Mouse (Mus musculus): Measurements from ENCODE around the gene Olfr154. TPM values are rescaled to one million over a fixed set of nuclear protein-coding genes. Genes with fewer than 3 reads are reported as not detected.
"Not testable (repeated sequence)": the region's sequence is repeated elsewhere in the genome, so short reads cannot be mapped to it uniquely, and the experiment has no call there.

Olfr154 gene
- polyA plus RNA-seq (2015; fragmentation: Nextera tagmentation; extraction: Ambion mirVana), result not detected in 2 replicates

GRCm38 (mm10) chr2:85664355-85664754 lies at the start of gene Olfr154:
Gene Olfr154, minus strand, starts transcription at chr2:85664455.
- not testable (repeated sequence) for H3K36me3 ChIP-seq; H3K4me3 ChIP-seq (replicated peaks); H3K27ac ChIP-seq; H3K9me3 ChIP-seq; H3K27me3 ChIP-seq; H3K4me1 ChIP-seq (replicated peaks); H3K4me2 ChIP-seq (replicated peaks); ATAC-seq; H3K9ac ChIP-seq (replicated peaks)

GRCm38 (mm10) chr2:85711159-85711558 lies 46.9 kb upstream of the Olfr154 start:
- no peak overlapping the region for H3K27ac ChIP-seq
- H3K27me3 ChIP-seq, result no peaks in the 10 kb centered on the region
- H3K9ac ChIP-seq (replicated peaks), result no peak overlapping the region
- no peaks in the 10 kb centered on the region for H3K4me1 ChIP-seq (replicated peaks)
- H3K4me2 ChIP-seq (replicated peaks), result no peak overlapping the region
- 42% methylated on average over 1 of the region's 1 CpGs for WGBS
- ATAC-seq, result no peak
- no peaks in the 10 kb centered on the region for H3K9me3 ChIP-seq
- H3K36me3 ChIP-seq, result no peaks in the 10 kb centered on the region
- no peak overlapping the region for H3K4me3 ChIP-seq (replicated peaks)

GRCm38 (mm10) chr2:85710680-85711079 lies 46.4 kb upstream of the Olfr154 start:
- H3K9ac ChIP-seq (replicated peaks); H3K27ac ChIP-seq; H3K4me2 ChIP-seq (replicated peaks); H3K4me3 ChIP-seq (replicated peaks); H3K27me3 ChIP-seq; H3K9me3 ChIP-seq; H3K36me3 ChIP-seq; ATAC-seq; H3K4me1 ChIP-seq (replicated peaks): not testable (repeated sequence)
- WGBS, result 87% methylated on average over 2 of the region's 2 CpGs

- no peak within 1 kb of the TSS for H3K9ac ChIP-seq (replicated peaks)
- no peaks in the 10 kb centered on the region for H3K4me1 ChIP-seq (replicated peaks)
- no peaks in the 10 kb centered on the region for H3K36me3 ChIP-seq
- no peaks in the 10 kb centered on the region for H3K9me3 ChIP-seq
- no peak within 1 kb of the TSS for H3K4me2 ChIP-seq (replicated peaks)
- no peak within 1 kb of the TSS for H3K27ac ChIP-seq
- no peak within 1 kb of the TSS for H3K4me3 ChIP-seq (replicated peaks)
- ATAC-seq, result no peak
- no peaks in the 10 kb centered on the region for H3K27me3 ChIP-seq
Observed at GRCm38 (mm10) chr2:85689131-85689530, 24.9 kb upstream of the Olfr154 start, which contains the start of gene Olfr1008. Gene Olfr1008, plus strand, starts transcription at chr2:85689431.

- Histone ChIP-seq H3K9ac (replicated peaks) (no peak within 1 kb of the TSS), H3K9me3 (no peaks in the 10 kb centered on the region), H3K27ac (no peak within 1 kb of the TSS), H3K27me3 (no peaks in the 10 kb centered on the region), H3K4me1 (replicated peaks) (no peaks in the 10 kb centered on the region), H3K36me3 (no peaks in the 10 kb centered on the region), H3K4me3 (replicated peaks) (no peak within 1 kb of the TSS), H3K4me2 (replicated peaks) (no peak within 1 kb of the TSS)
- ATAC-seq, result no peak
Observed at GRCm38 (mm10) chr2:85678667-85679066, 14.4 kb upstream of the Olfr154 start, which contains the start of gene Olfr1006. Gene Olfr1006, minus strand, starts transcription at chr2:85678767.

GRCm38 (mm10) chr2:85650604-85651003 lies 13.7 kb downstream of the Olfr154 start, which contains the start of gene Olfr1002:
Gene Olfr1002, minus strand, starts transcription at chr2:85650704.
- Histone ChIP-seq H3K4me2 (replicated peaks) (no peak within 1 kb of the TSS), H3K36me3 (no peaks in the 10 kb centered on the region), H3K9ac (replicated peaks) (no peak within 1 kb of the TSS), H3K27ac (no peak within 1 kb of the TSS), H3K4me3 (replicated peaks) (no peak within 1 kb of the TSS), H3K4me1 (replicated peaks) (no peaks in the 10 kb centered on the region), H3K9me3 (no peaks in the 10 kb centered on the region), H3K27me3 (no peaks in the 10 kb centered on the region)
- 90% methylated on average over 1 of the region's 1 CpGs for WGBS
- ATAC-seq, result no peak

Other genes starting within 250 kb of the Olfr154 start
- gene Olfr993, start 249.6 kb downstream of the Olfr154 start, polyA plus RNA-seq (2015; fragmentation: Nextera tagmentation; extraction: Ambion mirVana), result not detected in 2 replicates
- not detected in 2 replicates for gene Olfr994, start 228.0 kb downstream of the Olfr154 start, polyA plus RNA-seq (2015; fragmentation: Nextera tagmentation; extraction: Ambion mirVana)
- gene Olfr995, start 220.8 kb downstream of the Olfr154 start, polyA plus RNA-seq (2015; fragmentation: Nextera tagmentation; extraction: Ambion mirVana), result not detected in 2 replicates
- gene 4833423E24Rik, start 145.4 kb downstream of the Olfr154 start, polyA plus RNA-seq (2015; fragmentation: Nextera tagmentation; extraction: Ambion mirVana), result 0.19 TPM in 1 of 2 replicates, not detected in the other
- not detected in 2 replicates for gene Olfr996, start 85.2 kb downstream of the Olfr154 start, polyA plus RNA-seq (2015; fragmentation: Nextera tagmentation; extraction: Ambion mirVana)
- not detected in 2 replicates for gene Olfr998, start 75.5 kb downstream of the Olfr154 start, polyA plus RNA-seq (2015; fragmentation: Nextera tagmentation; extraction: Ambion mirVana)
- not detected in 2 replicates for gene Olfr1000, start 52.6 kb downstream of the Olfr154 start, polyA plus RNA-seq (2015; fragmentation: Nextera tagmentation; extraction: Ambion mirVana)
- gene Olfr1002, start 13.8 kb downstream of the Olfr154 start, polyA plus RNA-seq (2015; fragmentation: Nextera tagmentation; extraction: Ambion mirVana), result not detected in 2 replicates
- gene Olfr1006, start 14.3 kb upstream of the Olfr154 start, polyA plus RNA-seq (2015; fragmentation: Nextera tagmentation; extraction: Ambion mirVana), result not detected in 2 replicates
- gene Olfr1008, start 25.0 kb upstream of the Olfr154 start, polyA plus RNA-seq (2015; fragmentation: Nextera tagmentation; extraction: Ambion mirVana), result not detected in 2 replicates
- not detected in 2 replicates for gene Olfr1009, start 51.0 kb upstream of the Olfr154 start, polyA plus RNA-seq (2015; fragmentation: Nextera tagmentation; extraction: Ambion mirVana)
- gene Olfr1012, start 98.3 kb upstream of the Olfr154 start, polyA plus RNA-seq (2015; fragmentation: Nextera tagmentation; extraction: Ambion mirVana), result not detected in 2 replicates
- not detected in 2 replicates for gene Olfr1013, start 102.6 kb upstream of the Olfr154 start, polyA plus RNA-seq (2015; fragmentation: Nextera tagmentation; extraction: Ambion mirVana)
- gene Olfr1014, start 108.3 kb upstream of the Olfr154 start, polyA plus RNA-seq (2015; fragmentation: Nextera tagmentation; extraction: Ambion mirVana), result not detected in 2 replicates
- not detected in 2 replicates for gene Olfr1015, start 117.6 kb upstream of the Olfr154 start, polyA plus RNA-seq (2015; fragmentation: Nextera tagmentation; extraction: Ambion mirVana)
- gene Olfr1016, start 138.1 kb upstream of the Olfr154 start, polyA plus RNA-seq (2015; fragmentation: Nextera tagmentation; extraction: Ambion mirVana), result not detected in 2 replicates
- gene Olfr1018, start 154.0 kb upstream of the Olfr154 start, polyA plus RNA-seq (2015; fragmentation: Nextera tagmentation; extraction: Ambion mirVana), result not detected in 2 replicates
- not detected in 2 replicates for gene Olfr1019, start 181.0 kb upstream of the Olfr154 start, polyA plus RNA-seq (2015; fragmentation: Nextera tagmentation; extraction: Ambion mirVana)
- gene Olfr1020, start 182.6 kb upstream of the Olfr154 start, polyA plus RNA-seq (2015; fragmentation: Nextera tagmentation; extraction: Ambion mirVana), result not detected in 2 replicates
- not detected in 2 replicates for gene Olfr1022, start 204.1 kb upstream of the Olfr154 start, polyA plus RNA-seq (2015; fragmentation: Nextera tagmentation; extraction: Ambion mirVana)
- gene Olfr1023, start 221.2 kb upstream of the Olfr154 start, polyA plus RNA-seq (2015; fragmentation: Nextera tagmentation; extraction: Ambion mirVana), result not detected in 2 replicates
- not detected in 2 replicates for gene Olfr1024, start 240.6 kb upstream of the Olfr154 start, polyA plus RNA-seq (2015; fragmentation: Nextera tagmentation; extraction: Ambion mirVana)